Mouse (Mus musculus) kidney, adult 2 months (tissue): Measurements from ENCODE around the gene Adgrg2.

Source experiments
- CTCF ChIP-seq: fragments of 200-500 bp; conservative IDR thresholded peaks from 2 replicates; pipeline ENCODE4 v1.5.1; 2011; ENCODE audit warnings: low read depth, mild to moderate bottlenecking, control low read depth, low read length, moderate library complexity, mixed read lengths; ENCODE audit not compliant: insufficient read depth, insufficient read length
- POLR2A ChIP-seq: fragments of 200-500 bp; IDR thresholded peaks from one replicate; pipeline ENCODE4 v1.6.1; 2011; ENCODE audit warnings: low read depth, low read length, control low read depth

GRCm38 (mm10) chrX:160494333-160494732 lies 103.8 kb downstream of the Adgrg2 start:
- TF ChIP-seq POLR2A (no peak), CTCF (no peak)
